Mouse (Mus musculus) bone marrow macrophage, adult 2 months (primary cell): Measurements from ENCODE around the gene Slc43a3.

ENCODE experiments used
- CTCF ChIP-seq: IDR thresholded peaks from 2 replicates; pipeline ENCODE4 v1.5.1; 2012; ENCODE audit warnings: low read depth, mild to moderate bottlenecking, low read length, moderate library complexity
- POLR2A ChIP-seq: IDR thresholded peaks from 2 replicates; pipeline ENCODE4 v1.6.1; 2012; ENCODE audit warnings: mild to moderate bottlenecking, low read depth, low read length, borderline replicate concordance

DNA sequence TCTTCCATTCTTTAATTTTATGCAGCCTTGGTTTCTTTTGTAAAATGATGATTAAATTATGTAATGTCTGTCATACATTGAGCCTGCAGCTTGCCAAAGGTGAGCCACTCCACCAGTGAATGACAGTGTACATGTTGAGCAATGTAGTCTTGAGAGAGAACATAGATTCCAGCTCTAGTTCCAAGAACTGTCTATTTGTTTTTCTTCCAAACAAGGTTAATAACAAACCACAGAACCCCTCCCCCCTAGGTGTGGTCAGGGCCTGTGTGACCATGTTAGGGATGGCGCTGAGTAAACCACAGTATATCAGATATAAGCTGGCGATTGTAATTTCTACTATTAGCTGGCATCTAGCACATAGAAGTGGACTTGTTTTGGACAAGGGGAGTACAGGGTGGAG lies 60.0 kb downstream of the Slc43a3 start:
- TF ChIP-seq CTCF (no peak), POLR2A (no peak)
